Mouse (Mus musculus) MEL-GATA-1-ER (cell line): ENCODE data around the gene Taf3.

Experiments
- DNase-seq: peaks from one replicate; pipeline ENCODE4 v3.0.0-alpha.2; 2012; ENCODE audit warnings: low read depth; ENCODE audit errors: extremely low read depth

Taf3 gene

GRCm38 (mm10) chr2:9961708-9962107 lies 86.7 kb downstream of the Taf3 start:
- DNase-seq, result no peak

- DNase-seq, result no peak
Observed at GRCm38 (mm10) chr2:9958011-9958410, 90.4 kb downstream of the Taf3 start.

- peak; percentile 19 for DNase-seq
Observed at GRCm38 (mm10) chr2:9956546-9956945, 91.8 kb downstream of the Taf3 start.

GRCm38 (mm10) chr2:9955576-9956535 lies 92.5 kb downstream of the Taf3 start:
- no peak for DNase-seq

GRCm38 (mm10) chr2:9946739-9947138 lies 101.7 kb downstream of the Taf3 start:
- no peak for DNase-seq

- DNase-seq, result no peak
Observed at GRCm38 (mm10) chr2:9945611-9946010, 102.8 kb downstream of the Taf3 start.

- no peak for DNase-seq
Observed at GRCm38 (mm10) chr2:9943011-9943410, 105.4 kb downstream of the Taf3 start.

GRCm38 (mm10) chr2:9939250-9939649 lies 109.1 kb downstream of the Taf3 start:
- DNase-seq, result no peak

GRCm38 (mm10) chr2:9935965-9936364 lies 112.4 kb downstream of the Taf3 start:
- no peak for DNase-seq

GRCm38 (mm10) chr2:9926905-9927283 lies 121.5 kb downstream of the Taf3 start:
- no peak for DNase-seq

- no peak for DNase-seq
Observed at GRCm38 (mm10) chr2:9926194-9926904, 122.0 kb downstream of the Taf3 start.

GRCm38 (mm10) chr2:9918691-9919471 lies 129.5 kb downstream of the Taf3 start:
- no peak for DNase-seq

- no peak for DNase-seq
Observed at GRCm38 (mm10) chr2:9917602-9918001, 130.8 kb downstream of the Taf3 start.

- peak; percentile 33 for DNase-seq
Observed at GRCm38 (mm10) chr2:9905995-9906394, 142.4 kb downstream of the Taf3 start.

- DNase-seq, result peak; percentile 29
Observed at GRCm38 (mm10) chr2:9903854-9904560, 144.4 kb downstream of the Taf3 start.

GRCm38 (mm10) chr2:9897846-9898245 lies 150.6 kb downstream of the Taf3 start:
- DNase-seq, result no peak

GRCm38 (mm10) chr2:9896097-9896770 lies 152.2 kb downstream of the Taf3 start:
- no peak for DNase-seq

- DNase-seq, result no peak
Observed at GRCm38 (mm10) chr2:9894836-9895593, 153.4 kb downstream of the Taf3 start.

GRCm38 (mm10) chr2:9893272-9893953 lies 155.0 kb downstream of the Taf3 start:
- DNase-seq, result no peak
